Mouse (Mus musculus) megakaryocyte, adult 5-6 weeks (primary cell): Measurements from ENCODE around the gene Gast. TPM values are rescaled to one million over a fixed set of nuclear protein-coding genes. Genes with fewer than 3 reads are reported as not detected.
"Not testable (repeated sequence)": the region's sequence is repeated elsewhere in the genome, so short reads cannot be mapped to it uniquely, and the experiment has no call there.

Experiments
- ATAC-seq: 2 replicates; pipeline ENCODE4 v1.8.0; 2016; ENCODE audit warnings: mild to moderate bottlenecking, inconsistent platforms; ENCODE audit not compliant: poor library complexity, severe bottlenecking
- total RNA-seq, 2 experiments: library from RNA; stranded (forward) in 1 of 2; stranded (reverse) in 1 of 2; fragments of 153-499, 151-499 nt in 1 of 2; fragments of 221-1000, 200-1000 nt in 1 of 2; gene quantifications; 2 replicates each; pipeline versions ENCODE4 v1.2.3 to v1.2.4; 2015 to 2017

Gene Gast
- total RNA-seq, 2 experiments from 2014 or later, result not detected

DNA sequence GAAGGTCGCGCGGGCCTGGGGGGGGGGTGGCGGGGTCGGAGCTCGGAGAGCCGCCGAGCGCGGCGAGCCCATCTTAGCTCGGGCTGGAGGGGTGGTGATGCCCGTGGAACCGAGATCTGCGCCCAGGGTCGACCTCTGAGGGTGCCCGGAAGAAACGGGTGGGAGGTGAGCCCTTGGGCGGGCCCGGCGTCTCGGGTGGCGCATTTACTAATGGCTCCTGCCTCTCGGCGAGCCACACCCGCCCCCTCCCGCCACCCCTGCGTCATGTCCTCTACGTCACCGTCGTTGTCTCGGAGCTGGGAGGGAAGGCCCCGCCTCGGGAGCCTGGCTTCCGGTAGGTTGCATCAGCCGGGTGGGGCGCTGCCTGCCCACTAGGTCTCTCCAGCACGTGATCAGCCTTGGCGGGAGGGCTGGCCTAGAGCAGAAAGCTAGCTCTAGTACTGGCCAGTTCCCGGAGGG is 14.0 kb upstream of the Gast start:
- ATAC-seq, result peak; percentile 84

DNA sequence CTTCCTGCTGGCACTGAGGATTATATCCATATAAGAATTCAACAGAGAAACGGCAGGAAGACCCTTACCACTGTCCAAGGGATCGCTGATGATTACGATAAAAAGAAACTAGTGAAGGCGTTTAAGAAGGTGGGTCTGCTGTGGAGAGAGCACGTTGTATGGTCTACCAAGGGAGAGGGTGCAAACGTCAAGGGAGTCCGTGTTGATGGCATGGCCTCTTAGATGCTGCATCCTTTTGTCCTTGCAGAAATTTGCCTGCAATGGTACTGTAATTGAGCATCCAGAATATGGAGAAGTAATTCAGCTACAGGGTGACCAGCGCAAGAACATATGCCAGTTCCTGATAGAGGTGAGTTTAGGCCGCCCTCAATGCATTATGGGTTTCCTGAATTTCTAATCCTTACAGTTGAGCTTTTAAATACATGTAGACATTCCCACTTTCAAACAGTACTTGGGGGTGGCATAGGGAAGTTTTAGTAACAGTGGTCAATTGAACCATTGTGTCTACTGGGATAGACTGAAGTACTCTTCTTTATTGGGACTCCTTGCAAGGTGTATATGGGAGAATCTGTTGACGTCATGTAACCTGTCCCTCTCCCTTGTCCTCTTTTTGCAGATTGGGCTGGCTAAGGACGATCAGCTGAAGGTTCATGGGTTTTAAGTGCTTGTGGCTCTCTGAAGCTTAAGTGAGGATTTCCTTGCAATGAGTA is 13.4 kb upstream of the Gast start:
- not testable (repeated sequence) for ATAC-seq

DNA sequence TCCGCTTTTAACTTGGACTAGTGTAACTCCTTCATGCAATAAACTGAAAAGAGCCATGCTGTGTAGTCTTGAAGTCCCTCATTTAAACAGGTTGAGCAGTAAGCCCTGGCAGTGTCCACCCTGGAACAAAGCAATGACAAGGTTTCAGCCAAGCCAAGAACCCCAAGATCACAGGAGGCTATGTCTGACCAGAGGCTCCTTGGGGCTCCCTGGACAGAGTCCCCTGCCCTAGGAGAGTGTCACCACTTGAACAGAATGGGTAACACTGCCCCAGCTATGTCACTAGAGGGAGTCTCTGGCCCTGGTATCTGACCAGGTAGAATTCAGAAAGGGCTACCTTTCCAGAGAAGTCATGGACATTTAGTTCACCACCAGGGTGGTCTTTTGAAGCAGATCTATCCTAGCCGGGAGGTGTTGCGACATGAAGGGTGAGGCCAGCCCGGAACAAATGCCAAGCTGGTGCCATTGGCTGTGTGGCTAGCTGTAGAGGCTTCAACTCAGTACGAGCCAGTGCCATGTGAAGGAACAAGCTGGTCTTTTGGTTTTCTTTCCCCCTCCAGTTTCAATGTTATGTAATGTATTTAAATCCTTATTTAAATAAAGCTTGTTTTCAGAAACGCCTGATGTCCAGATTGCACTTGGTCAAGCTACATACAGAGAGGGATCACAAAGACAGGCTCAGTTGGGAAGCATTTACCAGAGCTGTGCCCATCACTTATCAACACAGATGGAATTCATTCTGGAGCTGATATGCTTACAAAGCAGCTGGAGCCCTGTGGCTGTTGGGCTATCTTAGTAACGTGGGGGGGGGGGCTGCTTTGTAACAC is 12.5 kb upstream of the Gast start:
- ATAC-seq, result not testable (repeated sequence)

DNA sequence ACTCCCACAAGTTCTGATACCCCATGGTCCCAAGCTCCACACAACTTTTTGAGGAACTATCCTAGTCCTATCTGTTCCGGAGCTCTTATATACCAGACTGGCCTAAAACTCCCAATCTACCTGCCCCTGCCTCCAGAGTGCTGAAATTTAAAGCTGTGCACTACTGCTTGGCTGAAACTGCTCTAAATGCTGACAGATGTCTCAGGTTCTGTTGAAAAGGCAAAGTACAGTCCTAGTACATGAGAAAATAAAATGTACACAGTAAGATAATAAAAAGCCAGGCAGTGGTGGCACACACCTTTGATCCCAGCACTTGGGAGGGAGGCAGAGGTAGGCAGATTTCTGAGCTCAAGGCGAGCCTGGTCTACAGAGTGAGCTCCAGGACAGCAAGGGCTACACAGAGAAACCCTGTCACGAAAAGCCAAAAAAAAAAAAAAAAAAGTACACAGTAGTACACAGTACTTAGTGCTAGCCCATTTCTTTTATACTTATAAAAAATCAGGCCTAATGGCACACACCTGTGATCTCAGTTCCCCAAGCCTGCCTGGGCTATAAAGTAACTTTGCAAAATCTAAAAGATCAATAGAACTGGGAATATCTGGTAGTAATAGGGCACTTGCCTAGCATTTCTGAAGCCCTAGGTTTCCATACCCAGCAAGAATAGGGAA is 11.5 kb upstream of the Gast start:
- no peak for ATAC-seq

DNA sequence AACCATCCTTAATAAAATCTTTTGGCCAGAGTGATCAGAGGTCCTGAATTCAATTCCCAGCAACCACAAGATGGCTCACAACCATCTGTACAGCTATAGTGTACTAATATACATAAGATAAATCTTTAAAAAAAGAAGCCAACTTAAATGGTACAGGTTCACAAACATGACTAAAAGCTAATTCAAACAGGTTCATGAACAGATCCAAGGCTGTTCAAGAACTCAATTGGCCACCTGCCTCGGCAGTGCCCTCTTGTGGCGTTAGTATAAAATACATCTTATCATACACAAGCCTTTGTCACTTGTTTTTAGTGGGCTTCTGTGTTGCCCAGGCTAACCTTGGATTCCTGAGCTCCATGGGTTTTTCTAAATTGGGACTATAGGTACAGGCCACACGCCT is 10.6 kb upstream of the Gast start:
- ATAC-seq, result no peak

DNA sequence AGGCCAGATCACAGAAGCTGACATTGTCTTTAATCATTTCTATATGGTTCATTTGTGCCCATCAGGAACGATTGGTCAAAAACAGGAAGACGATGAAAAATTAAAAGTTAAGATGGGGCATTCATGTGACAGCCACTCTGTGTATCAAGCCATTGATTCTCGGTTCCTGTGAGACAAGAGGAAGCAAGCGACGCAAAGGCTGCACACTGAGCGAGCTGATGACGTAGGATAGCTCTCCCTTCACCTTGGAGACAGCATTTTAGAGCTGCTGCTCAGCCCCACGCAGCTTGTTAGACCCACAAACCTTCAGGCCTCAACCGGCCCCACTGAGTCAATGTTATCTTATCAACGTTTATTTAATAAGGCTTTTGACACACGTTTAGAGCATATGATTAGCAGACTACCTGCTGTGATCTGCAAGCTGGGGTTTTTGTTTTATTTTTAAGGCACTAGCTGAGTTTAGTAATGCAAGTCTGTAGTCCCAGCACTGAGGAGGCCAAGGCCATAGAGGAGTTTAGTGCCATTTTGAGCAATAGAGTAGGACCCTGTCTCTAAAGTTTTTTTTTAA is 9.1 kb upstream of the Gast start:
- ATAC-seq, result no peak

DNA sequence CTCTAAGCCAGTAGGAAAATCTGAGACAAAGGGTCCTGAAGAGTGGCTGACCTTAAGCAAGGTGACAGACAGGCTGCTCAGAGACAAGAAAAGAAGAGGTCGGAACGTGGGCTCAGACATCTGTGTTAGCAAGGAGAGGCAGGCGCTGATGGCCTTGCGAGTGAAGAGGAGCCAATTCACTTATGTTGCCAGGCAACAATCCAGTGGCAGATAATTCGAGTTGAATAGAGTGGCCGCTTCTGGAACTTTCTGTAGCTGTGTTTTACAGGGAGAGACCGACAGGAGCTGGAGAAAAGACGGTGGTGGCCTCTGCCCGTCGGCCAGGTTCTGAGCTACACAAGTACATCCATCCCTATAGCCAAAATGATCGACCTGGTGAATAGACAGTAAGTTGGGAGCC is 6.9 kb upstream of the Gast start:
- no peak for ATAC-seq

DNA sequence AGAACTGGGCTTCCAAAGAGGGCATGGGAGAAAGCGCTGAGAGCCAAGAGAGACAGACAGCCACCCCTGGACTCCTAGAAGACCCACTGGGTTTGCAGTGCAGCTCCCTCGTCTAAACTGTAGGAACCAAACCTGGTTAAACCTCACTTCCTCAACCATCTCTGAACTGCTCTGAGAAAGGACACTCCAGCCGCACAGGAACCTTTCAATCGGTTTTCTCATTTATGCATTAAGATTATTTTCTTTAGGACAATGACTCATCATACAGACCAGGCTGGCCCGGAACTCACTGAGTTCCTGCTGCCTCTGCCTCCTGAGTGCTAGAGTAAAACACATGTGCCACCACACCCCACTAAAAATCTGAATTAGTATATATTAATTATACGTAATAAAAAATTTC is 6.4 kb upstream of the Gast start:
- no peak for ATAC-seq

DNA sequence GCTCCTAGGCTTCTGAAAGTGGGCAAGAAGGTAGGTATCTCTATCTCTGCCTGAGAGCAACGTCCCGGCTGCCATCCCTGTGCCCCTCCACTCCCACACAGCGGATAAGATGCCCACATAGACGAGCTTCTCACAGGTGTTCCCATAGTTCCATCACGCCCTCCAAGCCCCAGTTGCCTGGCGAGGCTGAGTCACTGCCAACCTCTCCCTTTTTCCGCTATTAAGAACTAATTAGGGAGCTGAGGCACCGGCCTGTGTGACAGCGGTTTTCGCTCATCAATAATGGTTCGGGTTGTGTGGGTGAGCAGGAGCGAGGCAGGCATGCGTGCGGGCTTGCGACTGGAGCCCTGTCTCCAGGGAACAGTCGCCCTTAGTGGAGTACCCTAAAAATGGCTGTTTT is 4.0 kb upstream of the Gast start:
- ATAC-seq, result no peak

DNA sequence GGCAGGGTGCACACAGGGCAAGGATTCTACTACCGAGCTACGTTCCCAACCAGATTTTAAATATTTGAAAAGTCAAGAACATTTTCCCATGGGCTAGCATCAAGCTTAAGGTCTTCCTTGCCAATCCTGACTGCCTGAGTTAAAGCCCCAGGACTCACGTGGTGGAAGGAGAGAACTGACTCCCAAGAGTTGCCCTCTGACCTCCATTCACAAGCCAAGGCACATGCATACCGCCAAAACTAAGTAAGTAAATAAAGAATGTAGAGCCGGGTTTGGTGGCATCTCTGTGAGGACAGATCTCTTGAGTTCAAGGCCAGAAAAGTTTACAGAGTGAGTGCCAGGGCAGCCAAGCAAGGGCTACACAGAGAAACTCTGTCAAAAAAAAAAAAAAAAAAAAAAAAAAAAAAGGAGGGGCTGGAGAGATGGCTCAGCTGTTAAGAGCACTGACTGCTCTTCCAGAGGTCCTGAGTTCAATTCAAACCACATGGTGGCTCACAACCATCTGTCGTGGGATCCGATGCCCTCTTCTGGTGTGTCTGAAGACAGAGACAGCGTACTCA is 3.3 kb upstream of the Gast start:
- ATAC-seq, result not testable (repeated sequence)

DNA sequence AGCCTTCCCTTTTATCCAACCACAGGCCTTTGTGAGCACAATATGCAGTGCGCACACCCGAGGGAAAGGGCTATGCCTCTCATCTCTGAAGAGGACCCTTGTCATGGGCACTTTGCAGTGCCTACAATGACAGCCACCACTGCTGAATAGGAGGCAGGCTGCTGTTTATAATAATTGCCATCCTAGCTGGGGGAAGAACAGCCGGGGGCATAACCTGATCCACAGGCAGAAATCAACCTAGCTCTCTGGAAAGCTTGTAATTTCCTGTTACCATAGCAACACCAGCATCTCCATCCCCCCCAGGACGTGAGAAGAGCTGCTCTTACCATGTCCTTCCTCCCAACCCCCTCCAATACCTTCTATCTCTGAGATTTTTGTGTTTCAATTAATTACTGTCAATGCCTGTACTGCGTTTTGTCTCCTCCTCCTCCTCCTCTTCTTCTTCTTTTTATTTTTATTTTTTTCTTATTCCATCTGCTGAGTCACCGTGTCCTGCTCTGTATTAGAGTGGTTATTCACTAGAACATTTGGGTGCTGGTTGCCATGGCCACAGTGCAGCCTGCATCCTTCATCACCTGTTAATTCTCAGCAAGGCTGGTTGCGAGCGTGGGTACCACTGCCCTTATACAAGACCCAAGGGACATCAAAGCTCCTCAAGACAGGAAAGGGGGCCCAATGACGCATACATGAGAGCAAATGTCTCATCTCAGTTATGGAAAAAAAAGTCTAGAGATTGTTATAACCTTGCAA is 1.3 kb upstream of the Gast start:
- ATAC-seq, result no peak

DNA sequence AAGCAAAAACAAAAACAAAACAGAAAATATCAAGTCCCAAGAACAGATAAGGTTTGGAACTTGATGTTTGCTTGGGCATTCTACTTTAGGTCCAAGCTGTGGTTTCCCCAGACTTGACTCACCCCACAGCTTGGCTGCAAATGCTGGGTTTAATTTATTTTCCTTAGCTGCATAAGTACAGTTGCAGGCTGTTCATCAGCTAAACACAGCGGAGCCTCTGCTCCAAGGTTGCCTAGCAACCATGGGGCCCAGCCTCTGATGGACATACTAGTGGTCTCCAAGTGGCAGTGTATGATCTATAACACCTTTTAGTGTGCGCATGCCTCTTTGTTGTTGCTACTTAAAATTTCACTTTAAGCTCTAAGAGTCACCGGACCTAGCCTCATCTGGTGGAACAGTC is 1.5 kb downstream of the Gast start:
- ATAC-seq, result no peak

DNA sequence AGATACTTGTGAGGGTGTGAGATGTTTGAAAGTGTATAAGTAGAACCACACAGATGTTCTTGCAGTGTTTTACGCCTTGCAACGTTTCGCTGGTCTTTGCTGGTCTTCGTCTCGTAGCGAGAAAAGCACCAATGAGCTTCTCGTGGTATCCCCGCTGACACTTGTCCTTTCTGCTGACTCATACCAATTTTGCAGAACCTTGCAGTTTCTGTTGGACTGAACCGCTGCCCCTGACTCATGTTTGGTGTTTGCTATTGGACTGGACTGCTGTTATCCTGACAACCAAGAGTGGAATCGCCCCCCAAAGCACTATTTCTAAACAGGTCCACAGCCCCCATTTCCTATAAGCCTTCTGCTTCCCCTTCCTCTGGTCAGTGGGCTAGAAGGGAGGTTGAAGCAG is 10.1 kb downstream of the Gast start:
- ATAC-seq, result peak; percentile 49; the same call in 1 of the 2 replicates

DNA sequence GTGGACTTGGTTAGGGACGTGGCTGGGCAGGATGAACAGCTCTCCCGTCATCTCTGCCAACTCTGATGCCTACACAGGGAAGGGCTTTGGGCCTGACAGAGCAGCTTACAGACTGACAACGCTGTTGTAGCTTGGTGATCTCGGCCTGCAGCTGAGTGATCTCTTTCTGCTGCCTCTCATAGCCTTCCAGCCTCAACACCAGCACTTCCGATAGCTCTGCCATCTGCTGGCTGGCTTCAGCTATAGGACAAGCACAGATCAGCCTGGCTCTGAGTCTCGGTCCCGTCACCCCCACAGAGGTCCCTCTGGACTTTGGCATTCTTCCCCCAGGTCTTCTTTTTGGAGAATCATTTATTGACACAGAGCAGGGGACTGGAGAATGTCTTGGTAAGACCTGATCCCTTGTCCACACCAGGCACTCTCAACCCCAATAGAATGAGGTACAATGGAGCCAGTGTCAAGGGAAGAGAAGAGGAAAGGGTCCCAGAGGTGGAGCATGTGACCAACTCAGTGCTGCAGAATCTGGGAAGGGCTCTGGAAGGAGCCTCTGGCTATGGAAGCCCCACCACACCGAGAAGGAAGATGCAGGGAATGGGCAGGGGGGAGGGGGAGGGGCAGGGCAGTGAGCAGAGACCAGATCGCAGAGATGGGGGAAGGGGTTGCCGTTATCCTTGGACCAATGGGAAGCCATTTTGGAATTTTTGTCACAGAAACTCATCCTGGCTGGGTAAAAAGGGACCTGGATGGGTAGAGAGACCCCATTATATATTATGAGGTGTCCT is 18.1 kb downstream of the Gast start:
- ATAC-seq, result no peak

DNA sequence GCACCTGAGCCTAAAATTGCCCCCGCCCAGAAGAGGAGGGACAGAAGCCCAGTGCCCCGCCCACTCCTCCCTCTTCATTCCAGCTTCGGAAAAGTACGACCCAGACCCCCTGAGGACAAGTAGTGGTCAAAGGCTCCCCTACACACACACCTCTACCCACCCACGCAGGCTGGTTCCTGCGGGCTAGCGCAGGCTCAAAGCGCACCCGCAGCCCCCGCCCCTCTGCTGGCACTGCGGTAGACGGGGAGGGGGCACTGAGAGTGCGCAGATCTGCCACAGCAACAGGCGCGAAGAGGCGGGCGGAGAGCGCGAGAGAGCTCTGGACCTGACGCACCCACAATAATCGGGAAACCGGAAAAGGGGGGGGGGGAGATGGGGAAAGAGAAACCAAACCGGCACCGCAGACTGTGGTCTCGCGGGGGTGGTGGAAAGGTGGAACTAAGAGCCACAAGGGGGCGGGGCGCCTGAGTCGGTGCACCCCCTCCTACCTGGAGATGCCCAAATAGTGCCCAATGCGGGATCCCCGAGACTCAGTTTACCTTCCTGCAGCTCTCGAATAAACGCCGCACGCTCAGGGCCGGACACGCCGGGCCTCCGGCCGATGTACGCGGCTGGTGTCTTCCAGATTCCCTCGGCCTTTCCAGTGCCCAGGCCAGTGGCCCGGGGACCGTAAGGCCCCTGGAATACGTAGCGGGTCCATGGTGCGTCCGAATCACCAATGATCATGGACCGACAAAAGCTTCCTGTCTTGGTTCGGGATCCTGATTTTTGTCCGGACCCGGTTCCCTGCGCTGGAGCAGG is 21.1 kb downstream of the Gast start:
- ATAC-seq, result peak; percentile 67

DNA sequence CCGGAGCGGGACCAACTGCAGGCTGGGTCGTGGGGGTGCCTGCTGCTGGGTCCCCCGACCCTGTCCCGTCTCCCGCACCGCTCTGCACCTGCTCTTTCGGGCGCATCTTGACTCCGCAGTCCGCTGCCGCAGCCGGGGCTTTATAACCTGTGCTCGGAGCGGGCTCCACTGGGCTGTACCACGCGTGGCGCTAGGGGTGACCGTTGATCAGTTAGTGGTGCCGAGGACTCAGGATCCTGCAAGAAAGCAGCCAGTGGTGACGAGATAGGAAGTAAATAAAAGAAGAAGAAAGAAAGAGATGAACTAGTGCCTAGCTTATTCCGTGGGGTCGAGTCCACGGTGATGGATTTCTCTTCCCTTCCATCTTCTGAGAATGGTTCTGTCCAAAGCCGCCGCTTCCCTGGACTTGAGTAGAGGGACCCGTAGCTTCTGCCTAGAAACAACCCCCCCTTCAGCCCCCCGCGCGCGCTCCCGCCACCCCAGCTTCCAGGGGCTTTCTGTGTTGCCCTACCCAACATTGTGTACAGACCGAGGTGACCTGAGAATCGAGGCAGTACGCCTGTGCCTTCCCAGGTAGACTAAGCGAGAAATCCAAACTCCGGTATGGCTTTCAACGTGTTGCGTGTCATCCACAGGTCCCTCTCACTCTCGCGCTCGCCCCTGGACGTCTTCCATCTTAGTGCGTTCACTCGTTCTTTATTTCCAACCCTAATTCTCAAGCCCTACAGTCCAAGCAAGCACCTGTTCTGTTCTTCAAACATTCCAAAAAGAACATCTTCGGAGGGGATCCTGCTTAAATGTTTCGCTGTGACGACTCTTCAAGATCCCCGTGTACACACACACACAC is 22.0 kb downstream of the Gast start, which contains the start of gene Hap1:
Hap1 (minus strand) TSS at position 157 of the 847 bp plus-strand sequence.
- ATAC-seq, result peak; percentile 51; the same call in 1 of the 2 replicates

DNA sequence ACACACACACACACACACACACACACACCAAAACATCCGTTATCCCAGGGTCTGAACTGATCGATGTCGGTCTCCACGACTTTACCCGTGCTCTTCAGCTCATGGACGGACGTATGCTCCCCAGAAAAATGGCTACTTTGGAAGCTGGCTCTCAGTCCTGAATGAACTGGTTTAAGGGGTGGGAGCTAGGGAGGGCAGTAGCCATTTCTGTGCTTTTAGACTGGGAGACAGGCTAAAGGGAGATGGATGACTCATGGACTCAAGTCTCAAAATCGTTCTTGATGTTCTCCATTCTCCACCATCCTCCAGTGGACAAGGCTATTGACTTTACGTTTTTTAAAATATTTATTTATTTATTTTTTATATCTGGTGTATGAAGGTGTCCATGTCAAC is 22.6 kb downstream of the Gast start:
- ATAC-seq, result no peak

DNA sequence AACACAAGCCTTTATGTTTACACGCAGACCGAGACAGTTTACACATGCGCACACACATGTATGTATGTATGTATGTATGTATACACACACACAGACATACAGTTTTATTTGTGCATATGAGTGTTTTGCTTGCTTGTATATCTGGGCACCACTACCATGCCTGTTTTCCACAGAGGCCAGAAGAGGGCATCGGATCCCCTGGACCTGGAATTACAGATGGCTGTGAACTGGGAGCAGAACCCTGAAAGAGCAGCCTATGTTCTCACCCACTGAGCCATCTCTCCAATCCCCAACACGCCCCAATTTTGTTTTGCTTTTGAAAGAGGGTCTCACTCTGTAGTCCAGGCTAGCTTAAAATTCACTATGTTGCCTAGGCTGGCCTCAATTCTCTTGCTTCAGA is 23.2 kb downstream of the Gast start:
- no peak for ATAC-seq
